Mouse (Mus musculus) embryonic fibroblast, embryonic 13.5 days (primary cell): ENCODE measurements at regions not wholly inside any gene's neighbourhood (a gene's known extent, or its start where the extent isn't known, plus 50 kb on each side); places are given as distances from the start of the nearest gene placed in this dataset.

Experiments used
- CTCF ChIP-seq: IDR thresholded peaks from 2 replicates; pipeline ENCODE4 v1.5.1; 2011; ENCODE audit warnings: mild to moderate bottlenecking, control low read depth, low read length, moderate library complexity, borderline replicate concordance; ENCODE audit not compliant: insufficient read depth
- POLR2A ChIP-seq: IDR thresholded peaks from 2 replicates; pipeline ENCODE4 v1.6.1; 2011; ENCODE audit warnings: low read depth, mild to moderate bottlenecking, control low read depth, low read length, moderate library complexity

GRCm38 (mm10) chr5:64504507-64504906 lies 298.7 kb upstream of the Klf3 start:
- TF ChIP-seq POLR2A (no peak), CTCF (no peak)
